Mouse (Mus musculus) retina, postnatal 1 day (tissue): Measurements from ENCODE around the gene Opcml.

ENCODE experiments used
- DNase-seq: peaks from one replicate; pipeline ENCODE4 v3.0.0-alpha.2; 2012

Gene Opcml

GRCm38 (mm10) chr9:28446278-28447064 is 655.9 kb downstream of the Opcml start:
- DNase-seq = peak; percentile 50

- DNase-seq = no peak
Measured at GRCm38 (mm10) chr9:28452509-28452908, 661.9 kb downstream of the Opcml start.

GRCm38 (mm10) chr9:28453062-28453461 is 662.5 kb downstream of the Opcml start:
- no peak for DNase-seq

DNA sequence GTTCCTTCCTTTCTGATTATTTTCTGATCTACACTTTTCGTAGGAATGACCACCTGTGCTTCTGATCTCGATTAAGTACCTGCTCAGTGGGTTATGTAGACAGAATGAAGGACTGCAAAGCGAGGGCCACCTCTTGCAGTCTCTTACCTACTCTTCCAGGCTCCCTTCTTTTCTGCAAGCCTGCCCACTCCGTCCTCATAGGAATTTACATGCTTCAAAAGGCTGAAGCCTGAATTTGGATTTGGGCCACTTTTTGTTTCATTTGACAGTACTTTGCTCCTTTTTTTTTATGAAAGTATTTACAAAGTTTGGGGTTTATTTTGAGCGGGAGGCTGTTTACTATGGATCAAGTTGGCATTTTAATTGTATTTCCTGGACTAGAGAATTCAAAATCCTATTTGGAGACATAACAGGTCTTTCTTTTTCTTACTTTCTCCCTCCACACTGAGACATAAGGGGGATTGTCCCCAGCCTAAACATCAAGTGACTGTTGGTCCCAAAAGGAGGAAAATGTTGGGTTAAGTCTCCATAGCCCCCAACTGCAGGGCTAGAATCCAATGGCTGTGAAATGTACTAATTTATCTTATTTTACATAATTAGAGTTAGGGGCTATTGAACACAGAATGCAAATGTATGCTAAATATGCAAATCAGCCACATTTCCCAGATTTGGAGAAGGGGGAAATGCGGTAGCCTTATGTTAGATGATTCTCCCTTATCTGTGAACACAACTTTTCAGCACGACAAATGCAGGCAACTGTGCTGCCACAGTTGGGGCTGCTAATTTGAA is 667.6 kb downstream of the Opcml start:
- DNase-seq = no peak

- DNase-seq = no peak
Measured at GRCm38 (mm10) chr9:28463622-28464021, 673.0 kb downstream of the Opcml start.

DNA sequence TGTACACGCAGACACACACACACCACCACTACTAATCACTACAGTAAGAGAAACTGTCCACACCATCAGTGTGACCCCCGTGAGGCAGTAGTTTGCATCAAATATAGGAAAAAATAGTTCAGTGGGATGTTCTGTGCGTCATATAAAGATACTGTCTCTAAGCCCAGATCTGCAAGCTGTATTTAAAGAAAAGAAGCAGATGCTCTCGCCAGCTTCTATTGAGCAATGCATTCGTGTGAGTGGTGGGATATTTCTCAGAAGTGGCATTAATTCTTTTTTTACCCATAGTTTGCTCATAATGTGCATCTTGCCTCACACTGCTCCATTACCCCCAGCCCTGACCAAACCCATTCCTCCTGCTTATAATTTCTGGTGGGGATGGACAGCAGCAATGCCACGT is 678.8 kb downstream of the Opcml start:
- no peak for DNase-seq

DNA sequence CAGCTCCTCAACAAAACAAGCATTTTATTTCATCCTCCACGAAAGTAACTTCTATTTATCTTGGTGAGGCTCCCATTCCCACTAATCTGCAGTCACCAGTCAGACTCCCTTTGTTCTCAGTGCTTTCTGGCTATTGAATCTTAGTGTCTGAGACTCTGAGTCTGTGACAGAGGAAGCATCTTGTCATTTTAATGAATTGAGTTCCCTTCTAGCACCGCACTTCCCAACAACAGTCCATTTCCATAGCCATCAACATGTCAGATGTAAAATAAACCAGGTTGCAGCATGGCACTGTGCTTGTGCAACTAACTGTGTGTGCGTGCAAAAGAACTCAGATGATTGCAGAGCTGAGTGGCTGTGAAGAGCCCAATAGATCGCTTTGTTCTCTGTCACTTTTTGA is 680.9 kb downstream of the Opcml start:
- no peak for DNase-seq

DNA sequence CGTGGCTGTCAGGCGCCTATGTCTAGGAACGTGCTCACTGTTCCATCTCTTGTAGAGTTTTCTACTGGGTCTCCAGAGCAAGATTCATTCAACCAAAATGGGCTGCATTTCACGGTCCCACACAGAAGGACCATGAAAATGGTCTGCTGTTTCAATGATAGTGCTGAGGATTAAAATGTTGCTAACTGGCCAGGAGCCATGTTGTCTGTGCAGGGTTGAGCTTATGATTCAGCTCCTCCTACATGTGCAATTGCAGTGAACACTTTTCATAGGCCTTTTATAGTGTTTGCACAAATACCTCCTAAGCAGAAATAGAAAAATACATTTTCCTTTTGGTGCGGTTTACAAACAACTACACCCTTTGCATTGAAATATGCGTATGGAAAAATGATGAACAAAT is 684.0 kb downstream of the Opcml start:
- DNase-seq = no peak

DNA sequence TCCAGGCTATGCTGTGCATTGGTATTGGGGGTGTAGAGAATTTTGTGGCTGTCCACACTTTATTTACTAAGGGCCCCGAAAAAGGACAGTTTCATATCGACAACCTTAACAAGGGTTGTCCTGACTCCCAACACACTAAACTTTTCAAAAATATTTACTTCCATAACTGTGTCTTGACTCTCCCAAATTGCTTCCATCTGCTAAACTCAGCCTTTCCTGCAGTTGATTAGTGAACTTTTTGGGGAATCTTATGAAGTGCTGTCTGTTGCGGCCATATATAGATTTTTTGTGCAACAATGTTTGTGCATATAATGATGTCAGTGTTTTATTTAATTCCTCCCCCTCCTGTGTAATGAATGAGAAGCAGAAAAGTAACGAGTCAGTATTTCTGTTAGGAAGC is 690.7 kb downstream of the Opcml start:
- no peak for DNase-seq

- DNase-seq = no peak
Measured at GRCm38 (mm10) chr9:28488499-28488898, 697.9 kb downstream of the Opcml start.

DNA sequence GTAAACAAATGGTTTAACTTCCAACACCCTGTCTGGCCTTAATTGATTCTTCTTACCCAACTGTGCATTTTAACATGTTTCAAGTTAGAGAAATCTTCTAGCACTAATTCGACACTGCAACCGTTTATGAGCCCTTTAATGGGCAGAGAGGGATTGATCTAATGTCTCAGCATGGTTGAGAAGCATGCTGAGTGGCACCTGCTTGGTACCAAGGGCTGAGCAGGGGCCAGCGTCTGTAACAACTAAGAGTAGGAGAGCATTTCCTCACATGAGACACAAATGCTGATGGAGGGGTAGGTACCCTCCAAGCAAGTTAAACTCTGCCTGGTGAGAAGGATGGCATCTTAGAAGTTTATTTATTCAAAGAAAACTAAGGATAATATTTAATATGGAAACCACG is 699.3 kb downstream of the Opcml start:
- DNase-seq = no peak

DNA sequence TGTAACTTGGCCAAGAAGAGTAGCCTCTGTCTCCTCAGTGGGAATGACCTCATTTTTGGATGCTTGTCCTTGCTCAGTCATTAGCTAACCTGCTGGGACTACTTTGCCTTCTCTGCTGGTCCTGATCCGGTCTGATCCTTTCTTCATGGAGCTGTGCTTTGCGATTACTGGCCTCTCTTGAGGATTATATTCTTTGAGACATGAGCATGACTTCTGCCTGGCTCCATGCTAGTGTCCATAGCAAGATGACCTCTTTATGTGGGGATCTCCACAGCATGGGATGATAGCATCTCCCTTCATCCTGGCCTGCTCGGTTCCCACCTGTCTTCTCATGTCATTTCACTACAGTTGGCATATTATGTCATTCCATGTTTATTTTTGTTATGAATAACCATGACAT is 699.8 kb downstream of the Opcml start:
- DNase-seq = no peak

DNA sequence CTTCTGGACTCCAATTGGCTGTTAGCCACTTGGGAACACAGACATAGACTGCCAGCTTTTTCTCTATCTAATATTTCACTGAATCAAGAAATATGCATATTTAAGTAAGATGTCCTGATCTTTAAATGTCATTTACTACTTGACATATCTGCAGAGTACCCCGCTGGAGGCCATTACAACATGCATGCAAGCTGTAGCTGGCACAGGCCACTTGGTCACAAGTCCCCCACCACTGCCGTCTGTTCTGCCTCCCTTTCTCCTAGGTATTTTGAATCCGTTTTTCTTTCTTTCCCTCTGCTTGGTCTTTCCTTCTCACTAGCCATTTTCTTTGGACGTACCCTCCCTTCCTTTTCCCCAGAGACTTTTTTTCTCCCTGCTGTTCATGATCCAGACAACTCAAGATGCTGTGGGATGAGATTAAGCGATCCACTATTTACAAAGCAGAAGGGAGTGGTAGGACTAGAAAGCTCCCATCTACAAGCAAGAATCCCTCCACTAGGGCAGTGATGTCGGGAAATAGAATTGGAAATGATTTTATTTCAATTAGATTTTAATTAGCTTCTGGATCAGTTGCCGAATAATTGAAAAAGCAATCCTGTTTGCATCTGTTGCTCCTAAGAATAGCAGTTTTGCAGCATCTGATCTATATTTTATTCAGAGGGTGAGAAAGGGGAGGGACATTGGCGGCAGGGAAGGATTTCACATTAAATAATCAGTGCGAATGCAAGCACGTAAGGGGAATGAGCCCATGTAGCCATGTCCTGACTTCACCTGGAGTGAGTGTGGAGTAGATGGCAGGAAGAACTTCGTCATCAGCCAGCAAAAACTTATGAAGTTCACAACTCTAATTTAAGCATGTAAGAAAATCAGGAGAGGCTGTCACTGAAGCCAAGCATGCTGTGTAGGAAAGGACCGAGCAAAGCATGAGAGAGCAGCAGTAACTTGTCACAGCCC is 709.5 kb downstream of the Opcml start:
- DNase-seq = no peak

DNA sequence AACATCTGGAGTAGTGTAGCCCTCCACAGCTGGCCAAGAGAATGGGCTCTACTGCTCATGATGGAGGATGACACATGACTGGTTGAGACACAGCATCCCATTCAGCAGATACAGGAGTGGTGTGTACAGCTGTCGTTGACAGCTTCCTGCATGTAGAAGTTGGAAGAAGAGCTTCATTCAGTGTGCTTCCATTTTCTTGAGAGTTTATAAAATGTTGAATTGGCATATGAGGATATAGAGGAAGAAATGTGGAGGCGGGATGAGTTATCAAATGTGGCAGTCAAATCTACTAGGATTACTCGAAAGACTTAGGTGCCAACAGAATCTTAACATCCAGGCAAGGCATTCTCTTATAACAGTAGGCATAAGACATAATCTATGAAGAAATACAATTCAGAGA is 723.3 kb downstream of the Opcml start:
- no peak for DNase-seq

DNA sequence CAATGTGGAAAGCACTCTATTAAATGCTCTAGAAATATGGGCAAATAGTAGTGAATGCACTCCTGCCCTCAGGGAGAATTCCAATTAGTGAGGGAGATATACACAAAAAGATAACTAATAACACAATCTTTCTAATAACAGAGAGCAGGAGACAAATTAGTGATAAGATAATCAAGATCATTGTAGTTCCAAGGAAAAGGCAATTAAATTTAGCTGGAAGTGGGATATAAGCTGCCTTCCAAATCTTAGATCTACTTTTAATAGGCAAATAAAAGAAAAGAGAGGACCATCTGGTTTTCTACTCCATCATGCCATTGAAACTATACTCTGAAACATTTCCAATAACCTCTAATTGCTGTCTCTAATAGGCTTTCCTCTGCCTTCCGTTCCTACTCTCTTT is 742.6 kb downstream of the Opcml start:
- no peak for DNase-seq

- DNase-seq = no peak
Measured at GRCm38 (mm10) chr9:28535006-28535405, 744.4 kb downstream of the Opcml start.

DNA sequence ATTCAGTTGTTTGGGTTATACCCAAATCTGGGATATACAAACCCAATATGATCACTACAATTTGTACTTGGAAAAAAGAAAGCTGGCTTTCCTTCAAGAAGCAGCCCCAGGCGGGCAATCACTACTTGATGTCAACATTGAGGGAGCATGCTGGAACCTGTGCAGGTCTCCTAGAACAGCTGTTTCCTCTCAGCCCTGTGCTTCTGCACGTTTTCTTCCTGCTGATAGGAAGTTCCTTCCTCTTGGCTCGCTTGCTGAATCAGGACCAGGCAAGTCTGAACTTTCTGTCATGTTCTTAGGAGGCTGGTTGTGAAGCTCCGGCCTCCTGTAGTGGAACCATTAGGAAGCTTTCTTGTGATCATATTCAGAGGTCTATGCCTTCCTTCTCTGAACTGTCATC is 746.1 kb downstream of the Opcml start:
- DNase-seq = no peak

GRCm38 (mm10) chr9:28548189-28548588 is 757.6 kb downstream of the Opcml start:
- DNase-seq = peak; percentile 33

- DNase-seq = no peak
Measured at GRCm38 (mm10) chr9:28552387-28553182, 762.0 kb downstream of the Opcml start.

- DNase-seq = no peak
Measured at GRCm38 (mm10) chr9:28558628-28559027, 768.1 kb downstream of the Opcml start.

DNA sequence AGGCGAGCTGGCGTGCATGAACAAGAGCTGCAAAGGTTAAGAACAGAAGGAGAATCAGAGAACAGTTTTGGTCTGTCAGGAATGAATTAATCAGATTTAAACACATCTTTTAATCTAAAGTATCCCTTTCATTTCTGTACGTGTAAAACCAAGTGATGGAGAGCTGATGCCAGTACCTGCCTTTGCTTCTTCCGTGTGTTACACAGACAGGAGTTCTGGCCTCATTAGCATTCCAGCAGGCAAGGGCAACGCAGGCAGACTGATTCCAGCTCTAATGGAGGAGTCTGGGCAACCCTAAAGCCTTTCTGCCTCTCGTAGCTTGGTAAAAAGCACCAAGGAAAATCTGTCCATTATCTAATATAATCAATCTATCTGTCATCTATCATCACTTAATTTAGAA is 771.2 kb downstream of the Opcml start:
- DNase-seq = no peak

GRCm38 (mm10) chr9:28563066-28563683 is 772.6 kb downstream of the Opcml start:
- DNase-seq = no peak
